Mouse (Mus musculus) heart, embryonic 10.5 days (tissue): ENCODE measurements around the gene Catsperg1. TPM values are rescaled to one million over a fixed set of nuclear protein-coding genes. Genes with fewer than 3 reads are reported as not detected.
"Not testable (repeated sequence)": the region's sequence is repeated elsewhere in the genome, so short reads cannot be mapped to it uniquely, and the experiment has no call there.

Experiments
- DNase-seq: peaks from one replicate; pipeline ENCODE4 v3.0.0-alpha.2; 2017; ENCODE audit warnings: low spot score
- H3K27ac ChIP-seq: fragments of 300-500 bp; sonication (generic); 2 replicates; pipeline ENCODE4 v1.5.1; 2016; ENCODE audit warnings: mild to moderate bottlenecking
- H3K27me3 ChIP-seq: fragments of 300-500 bp; sonication (generic); 2 replicates; pipeline ENCODE4 v1.6.1; 2016; ENCODE audit warnings: mild to moderate bottlenecking; ENCODE audit not compliant: poor library complexity, insufficient read depth, severe bottlenecking
- H3K36me3 ChIP-seq: fragments of 300-500 bp; sonication (generic); 2 replicates; pipeline ENCODE4 v1.6.1; 2016; ENCODE audit warnings: mild to moderate bottlenecking, moderate library complexity
- H3K4me1 ChIP-seq: fragments of 300-500 bp; sonication (generic); 2 replicates; pipeline ENCODE4 v1.6.1; 2016; ENCODE audit warnings: mild to moderate bottlenecking
- H3K4me3 ChIP-seq: fragments of 300-500 bp; sonication (generic); 2 replicates; pipeline ENCODE4 v1.5.1; 2016; ENCODE audit warnings: mild to moderate bottlenecking, moderate library complexity
- H3K9me3 ChIP-seq: fragments of 300-500 bp; sonication (generic); 2 replicates; pipeline ENCODE4 v1.6.1; 2016; ENCODE audit warnings: mild to moderate bottlenecking, moderate library complexity
- WGBS: fragments of 180-500 bp; shearing (Covaris S2); methylation state at CpG from one replicate; pipeline ENCODE4 v1.1.7; 2016; 5-methylcytosine and 5-hydroxymethylcytosine counted together
- polyA plus RNA-seq: library from polyadenylated mRNA; unstranded; fragments of >200 nt; fragmentation: Nextera tagmentation; extraction: Ambion mirVana; gene quantifications from 2 replicates; pipeline ENCODE4 v1.2.1, GENCODE M21; 2016

The Catsperg1 gene
- polyA plus RNA-seq, 1 experiment from 2014 or later: 0.59 TPM

- DNase-seq, H3K27ac ChIP-seq, H3K36me3 ChIP-seq, H3K4me3 ChIP-seq, H3K9me3 ChIP-seq: not testable (repeated sequence)
- WGBS: 79% methylated on average over 3 of the region's 4 CpGs
- H3K27me3 ChIP-seq: peaks cover 27% of the 10 kb centered on the region
- H3K4me1 ChIP-seq: peaks cover 12% of the 10 kb centered on the region; the same call in 1 of the 2 replicates
Observed at GRCm38 (mm10) chr7:29139237-29139636, 74.6 kb downstream of the Catsperg1 start.

GRCm38 (mm10) chr7:29137429-29137828 is 76.4 kb downstream of the Catsperg1 start:
- Histone ChIP-seq H3K4me3 (no peak overlapping the region), H3K27me3 (peaks cover 27% of the 10 kb centered on the region), H3K4me1 (peaks cover 13% of the 10 kb centered on the region; the same call in 1 of the 2 replicates), H3K36me3 (no peaks in the 10 kb centered on the region), H3K27ac (no peak overlapping the region), H3K9me3 (no peaks in the 10 kb centered on the region)
- DNase-seq: no peak
- 27% methylated on average over 16 of the region's 16 CpGs for WGBS

GRCm38 (mm10) chr7:29134693-29135386 is 79.0 kb downstream of the Catsperg1 start, which contains the start of gene Rasgrp4:
Rasgrp4 (plus strand) TSS chr7:29134851.
- DNase-seq: no peak
- H3K27ac ChIP-seq: peak within 1 kb of the TSS; percentile 52
- WGBS: 2% methylated on average over 13 of the region's 20 CpGs
- peaks cover 27% of the 10 kb centered on the region for H3K27me3 ChIP-seq
- no peaks in the 10 kb centered on the region for H3K9me3 ChIP-seq
- H3K36me3 ChIP-seq: no peaks in the 10 kb centered on the region
- peaks cover 13% of the 10 kb centered on the region; the same call in 1 of the 2 replicates for H3K4me1 ChIP-seq
- peak within 1 kb of the TSS; percentile 51 for H3K4me3 ChIP-seq

- DNase-seq: no peak
- 5% methylated on average over 4 of the region's 4 CpGs for WGBS
- no peaks in the 10 kb centered on the region for H3K9me3 ChIP-seq
- H3K4me1 ChIP-seq: peaks cover 13% of the 10 kb centered on the region; the same call in 1 of the 2 replicates
- H3K4me3 ChIP-seq: peak overlapping the region; percentile 51
- peaks cover 27% of the 10 kb centered on the region for H3K27me3 ChIP-seq
- H3K36me3 ChIP-seq: no peaks in the 10 kb centered on the region
- H3K27ac ChIP-seq: 0 out of 2 replicates have a peak overlapping the region, but pooled peaks have one; percentile 52
Observed at GRCm38 (mm10) chr7:29134230-29134629, 79.6 kb downstream of the Catsperg1 start.

Other genes starting within 250 kb of the Catsperg1 start
- 289 and 329 TPM in 2 replicates for gene Eif3k, start 232.2 kb downstream of the Catsperg1 start, polyA plus RNA-seq
- gene Map4k1, start 232.0 kb downstream of the Catsperg1 start, polyA plus RNA-seq: 9.9 and 14.3 TPM in 2 replicates
- gene Ryr1, start 88.9 kb downstream of the Catsperg1 start, polyA plus RNA-seq: 0.20 and 0.73 TPM in 2 replicates
- 0.74 and 0.79 TPM in 2 replicates for gene Rasgrp4, start 79.2 kb downstream of the Catsperg1 start, polyA plus RNA-seq
- gene Fam98c, start 57.8 kb downstream of the Catsperg1 start, polyA plus RNA-seq: 13.3 and 14.6 TPM in 2 replicates
- 0.51 and 0.64 TPM in 2 replicates for gene Ggn, start 43.8 kb downstream of the Catsperg1 start, polyA plus RNA-seq
- 1.4 and 2.7 TPM in 2 replicates for gene Spred3, start 43.6 kb downstream of the Catsperg1 start, polyA plus RNA-seq
- gene Psmd8, start 33.3 kb downstream of the Catsperg1 start, polyA plus RNA-seq: 244 and 267 TPM in 2 replicates
- gene Kcnk6, start 18.5 kb upstream of the Catsperg1 start, polyA plus RNA-seq: 1.7 and 2.4 TPM in 2 replicates
- gene Yif1b, start 24.3 kb upstream of the Catsperg1 start, polyA plus RNA-seq: 126 and 131 TPM in 2 replicates
- 8.2 and 9.7 TPM in 2 replicates for gene 2200002D01Rik, start 34.4 kb upstream of the Catsperg1 start, polyA plus RNA-seq
- gene Spint2, start 67.9 kb upstream of the Catsperg1 start, polyA plus RNA-seq: 32.4 and 63.4 TPM in 2 replicates
- 6.4 and 13.8 TPM in 2 replicates for gene Ppp1r14a, start 75.3 kb upstream of the Catsperg1 start, polyA plus RNA-seq
- 2.5 and 8.7 TPM in 2 replicates for gene Dpf1, start 89.9 kb upstream of the Catsperg1 start, polyA plus RNA-seq